Mouse (Mus musculus): ENCODE data around the gene Topors. TPM values are rescaled to one million over a fixed set of nuclear protein-coding genes. Genes with fewer than 3 reads are reported as not detected.
A peak's percentile ranks its signal among the peaks of the same experiment; 100 is the strongest.

Topors gene
- polyA plus RNA-seq, 1 experiment from 2014 or later, result 51.4 TPM

DNA sequence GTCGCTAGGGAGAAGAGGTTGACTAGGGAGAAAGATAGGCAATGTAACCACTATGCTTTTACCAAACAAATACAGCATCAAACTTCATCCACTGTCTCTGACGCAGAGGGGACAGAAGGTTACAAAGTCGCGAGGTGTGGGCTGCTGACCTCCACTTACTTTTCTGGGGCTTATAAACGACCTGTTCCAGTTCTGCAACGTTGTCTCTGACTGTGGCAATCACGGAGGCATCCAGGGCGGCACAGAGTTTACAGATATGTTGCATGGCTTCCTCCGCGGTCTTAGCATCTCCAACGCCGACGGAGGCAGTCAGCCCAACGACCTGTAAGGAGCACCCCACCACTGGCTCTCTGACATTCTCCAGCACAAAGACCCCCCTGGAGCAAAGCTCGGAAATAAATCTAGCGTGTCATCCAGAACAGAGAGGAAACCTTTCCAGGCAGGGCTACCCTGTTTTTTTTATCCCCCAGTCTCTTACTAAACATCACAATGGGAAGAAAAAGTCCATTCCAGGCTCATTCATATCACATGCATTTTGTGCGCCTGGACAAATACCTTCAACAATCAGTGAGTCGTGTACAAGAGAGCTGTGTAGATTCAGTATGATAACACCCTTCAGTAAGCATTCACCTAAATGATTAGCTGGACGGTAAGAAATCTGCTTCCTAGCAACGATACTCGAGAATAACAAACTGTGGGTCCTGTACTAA lies 47.6 kb downstream of the Topors start:
- no peak for ATAC-seq (ENCODE audit: low FRiP score)

DNA sequence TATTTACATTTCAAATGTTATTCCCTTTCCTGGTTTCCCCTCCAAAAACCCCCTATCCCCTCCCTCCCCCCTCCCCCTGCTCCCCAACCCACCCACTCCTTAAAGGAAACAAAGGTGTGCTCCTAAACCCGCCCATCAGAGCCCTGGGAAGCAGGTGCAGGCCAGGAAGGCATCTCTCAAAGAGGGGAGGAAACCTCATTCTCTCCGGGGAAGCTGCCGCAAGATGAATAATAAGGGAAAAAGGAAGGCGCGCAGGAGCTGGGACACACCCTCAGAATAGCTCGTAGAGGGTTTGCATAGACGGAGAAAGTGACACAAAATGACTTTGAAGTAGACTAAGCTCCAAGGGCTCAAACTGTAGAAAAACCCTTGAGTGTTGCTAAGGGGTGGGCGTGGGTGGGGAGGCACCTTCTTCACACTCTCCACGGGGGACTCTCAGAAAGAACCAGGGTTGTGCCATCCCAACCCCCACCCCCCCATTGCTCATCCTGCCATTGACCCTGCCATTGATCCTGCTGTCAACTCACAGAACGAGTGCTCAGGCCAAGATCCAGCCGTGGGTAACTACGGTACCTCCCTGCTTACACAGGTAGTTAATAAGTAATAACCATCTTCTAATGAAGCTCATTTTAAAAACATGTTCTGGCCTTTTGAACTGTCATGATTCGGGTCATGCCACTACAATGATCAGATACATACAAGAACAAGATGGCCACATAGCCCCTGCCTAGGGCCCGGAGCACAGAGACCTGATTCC lies 48.5 kb downstream of the Topors start:
- no peak overlapping the region for H3K4me3 ChIP-seq (replicated peaks)
- H3K4me1 ChIP-seq, result peaks cover 4% of the 10 kb centered on the region; the same call in 1 of the 2 replicates
- no peaks in the 10 kb centered on the region for H3K27me3 ChIP-seq
- ATAC-seq (ENCODE audit: low FRiP score), result no peak
- H3K36me3 ChIP-seq (replicated peaks), result no peaks in the 10 kb centered on the region
- H3K9me3 ChIP-seq, result no peaks in the 10 kb centered on the region
- no peak overlapping the region for H3K9ac ChIP-seq
- peak overlapping the region; percentile 26 for H3K4me2 ChIP-seq
- no peak overlapping the region for H3K27ac ChIP-seq
- WGBS, result 48% methylated on average over 14 of the region's 14 CpGs

More for the DNA sequence above, 47.6 kb downstream of the Topors start:
- Histone ChIP-seq H3K27ac (no peak overlapping the region), H3K36me3 (replicated peaks) (no peaks in the 10 kb centered on the region), H3K4me2 (no peak overlapping the region), H3K4me3 (replicated peaks) (no peak overlapping the region), H3K27me3 (no peaks in the 10 kb centered on the region), H3K9me3 (no peaks in the 10 kb centered on the region), H3K4me1 (peaks cover 4% of the 10 kb centered on the region; the same call in 1 of the 2 replicates), H3K9ac (no peak overlapping the region)
- 45% methylated on average over 21 of the region's 21 CpGs for WGBS

GRCm38 (mm10) chr4:40220437-40220836 lies 49.2 kb downstream of the Topors start:
- no peak for ATAC-seq (ENCODE audit: low FRiP score)
- 19% methylated on average over 12 of the region's 12 CpGs for WGBS
- H3K27ac ChIP-seq, result no peak overlapping the region

DNA sequence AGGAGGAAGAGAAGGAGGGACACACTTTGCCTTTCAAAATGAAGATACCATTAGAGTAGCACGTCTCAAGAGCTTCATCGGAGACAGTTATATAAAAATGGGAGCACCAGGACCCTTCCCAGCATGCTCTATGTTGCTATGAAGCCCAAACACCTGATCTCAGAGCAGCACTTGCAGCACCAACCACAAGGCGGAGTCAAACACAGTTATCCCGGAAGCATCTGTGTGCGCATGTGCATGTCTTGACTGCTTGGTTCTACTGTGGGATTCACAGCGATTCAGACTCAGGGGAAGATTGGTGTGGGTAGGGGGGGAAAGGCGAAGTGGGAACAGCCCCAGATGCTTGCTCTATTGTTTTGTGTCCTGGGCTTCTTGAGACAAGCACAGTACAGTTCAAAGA lies 51.3 kb downstream of the Topors start:
- Histone ChIP-seq H3K27ac (no peak overlapping the region), H3K4me2 (no peak overlapping the region), H3K9ac (no peak overlapping the region), H3K27me3 (no peaks in the 10 kb centered on the region), H3K4me1 (peaks cover 4% of the 10 kb centered on the region; the same call in 1 of the 2 replicates), H3K36me3 (replicated peaks) (no peaks in the 10 kb centered on the region), H3K9me3 (no peaks in the 10 kb centered on the region), H3K4me3 (replicated peaks) (no peak overlapping the region)
- 74% methylated on average over 7 of the region's 7 CpGs for WGBS
- no peak for ATAC-seq (ENCODE audit: low FRiP score)

More at GRCm38 (mm10) chr4:40220437-40220836, 49.2 kb downstream of the Topors start:
- Histone ChIP-seq H3K4me3 (replicated peaks) (no peak overlapping the region), H3K9ac (no peak overlapping the region), H3K27me3 (no peaks in the 10 kb centered on the region), H3K36me3 (replicated peaks) (no peaks in the 10 kb centered on the region), H3K4me1 (peaks cover 4% of the 10 kb centered on the region; the same call in 1 of the 2 replicates), H3K4me2 (peak overlapping the region; percentile 26), H3K9me3 (no peaks in the 10 kb centered on the region)

DNA sequence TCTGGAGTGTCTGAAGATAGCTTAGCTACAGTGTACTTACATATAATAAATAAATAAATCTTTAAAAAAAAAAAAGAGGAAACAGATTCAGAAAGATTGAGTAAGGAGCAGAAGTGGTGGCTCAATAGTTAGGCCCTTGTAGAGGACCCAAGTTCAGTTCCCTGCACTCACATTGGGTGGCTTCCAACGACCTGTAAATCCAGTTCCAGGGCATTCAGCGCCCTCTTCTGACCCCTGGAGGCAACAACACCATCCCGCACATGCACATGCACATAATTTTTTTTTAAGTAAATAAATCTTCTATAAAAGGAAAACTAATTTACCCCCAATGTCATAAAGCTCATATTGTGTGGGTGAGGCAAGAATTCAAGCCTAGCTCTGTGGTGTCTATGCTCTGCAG lies 51.7 kb downstream of the Topors start:
- Histone ChIP-seq H3K4me2 (no peak overlapping the region), H3K27ac (no peak overlapping the region), H3K9me3 (no peaks in the 10 kb centered on the region), H3K4me1 (peaks cover 4% of the 10 kb centered on the region; the same call in 1 of the 2 replicates), H3K4me3 (replicated peaks) (no peak overlapping the region), H3K27me3 (no peaks in the 10 kb centered on the region), H3K36me3 (replicated peaks) (no peaks in the 10 kb centered on the region), H3K9ac (no peak overlapping the region)
- 55% methylated on average over 3 of the region's 3 CpGs for WGBS
- no peak for ATAC-seq (ENCODE audit: low FRiP score)

GRCm38 (mm10) chr4:40212177-40212576 lies 57.5 kb downstream of the Topors start:
- Histone ChIP-seq H3K27ac (no peak overlapping the region), H3K4me1 (no peaks in the 10 kb centered on the region), H3K9me3 (no peaks in the 10 kb centered on the region), H3K4me2 (no peak overlapping the region), H3K27me3 (no peaks in the 10 kb centered on the region), H3K9ac (no peak overlapping the region), H3K36me3 (replicated peaks) (no peaks in the 10 kb centered on the region), H3K4me3 (replicated peaks) (no peak overlapping the region)
- no peak for ATAC-seq (ENCODE audit: low FRiP score)
- WGBS, result 92% methylated on average over 5 of the region's 6 CpGs

Other genes with a start within 250 kb of the Topors start
- 60.8 and 63.9 TPM in 2 replicates for gene Aco1, start 126.8 kb downstream of the Topors start, polyA plus RNA-seq (2016; fragmentation: Nextera tagmentation; extraction: Ambion mirVana)
- gene Ddx58, start 30.0 kb downstream of the Topors start, polyA plus RNA-seq (2016; fragmentation: Nextera tagmentation; extraction: Ambion mirVana), result 2.7 and 4.2 TPM in 2 replicates
- gene Smim27, start 271 bp downstream of the Topors start, polyA plus RNA-seq (2016; fragmentation: Nextera tagmentation; extraction: Ambion mirVana), result 32.7 and 35.3 TPM in 2 replicates
- gene Ndufb6, start 9.6 kb upstream of the Topors start, polyA plus RNA-seq (2016; fragmentation: Nextera tagmentation; extraction: Ambion mirVana), result 272 and 275 TPM in 2 replicates
- gene Tmem215, start 202.3 kb upstream of the Topors start, polyA plus RNA-seq (2016; fragmentation: Nextera tagmentation; extraction: Ambion mirVana), result 0.19 and 0.38 TPM in 2 replicates